Mouse (Mus musculus): Measurements from ENCODE around the gene Naip5. TPM values are rescaled to one million over a fixed set of nuclear protein-coding genes. Genes with fewer than 3 reads are reported as not detected.
A peak's percentile ranks its signal among the peaks of the same experiment; 100 is the strongest.
"Not testable (repeated sequence)": the region's sequence is repeated elsewhere in the genome, so short reads cannot be mapped to it uniquely, and the experiment has no call there.

Naip5 gene
- total RNA-seq (2017), result 20.8 and 21.6 TPM in 2 replicates

GRCm38 (mm10) chr13:100246223-100246622, at the start of gene Naip5:
Gene Naip5, minus strand, starts transcription at chr13:100246323.
- ATAC-seq (replicated peaks in 1 of 2; ENCODE audit: insufficient read depth in 1 of 2, low FRiP score in 2 of 2, low TSS enrichment in 1 of 2, low read depth in 1 of 2, poor library complexity in 2 of 2, severe bottlenecking in 2 of 2), result not testable (repeated sequence)

GRCm38 (mm10) chr13:100284611-100285010, 38.5 kb upstream of the Naip5 start:
- no peak for ATAC-seq (replicated peaks in 1 of 2; ENCODE audit: insufficient read depth in 1 of 2, low FRiP score in 2 of 2, low TSS enrichment in 1 of 2, low read depth in 1 of 2, poor library complexity in 2 of 2, severe bottlenecking in 2 of 2)

GRCm38 (mm10) chr13:100271474-100272132, 25.5 kb upstream of the Naip5 start:
- not testable (repeated sequence) for ATAC-seq (replicated peaks in 1 of 2; ENCODE audit: insufficient read depth in 1 of 2, low FRiP score in 2 of 2, low TSS enrichment in 1 of 2, low read depth in 1 of 2, poor library complexity in 2 of 2, severe bottlenecking in 2 of 2)

- ATAC-seq (replicated peaks in 1 of 2; ENCODE audit: insufficient read depth in 1 of 2, low FRiP score in 2 of 2, low TSS enrichment in 1 of 2, low read depth in 1 of 2, poor library complexity in 2 of 2, severe bottlenecking in 2 of 2), result not testable (repeated sequence)
These were observed 10.9 kb upstream of the Naip5 start for GRCm38 (mm10) chr13:100256996-100257395.

GRCm38 (mm10) chr13:100255925-100256324, 9.8 kb upstream of the Naip5 start:
- ATAC-seq (replicated peaks in 1 of 2; ENCODE audit: insufficient read depth in 1 of 2, low FRiP score in 2 of 2, low TSS enrichment in 1 of 2, low read depth in 1 of 2, poor library complexity in 2 of 2, severe bottlenecking in 2 of 2), result not testable (repeated sequence)

- not testable (repeated sequence) for ATAC-seq (replicated peaks in 1 of 2; ENCODE audit: insufficient read depth in 1 of 2, low FRiP score in 2 of 2, low TSS enrichment in 1 of 2, low read depth in 1 of 2, poor library complexity in 2 of 2, severe bottlenecking in 2 of 2)
These were observed 5.8 kb upstream of the Naip5 start for GRCm38 (mm10) chr13:100251897-100252296.

- peak; percentile 93 to 94 for ATAC-seq (replicated peaks in 1 of 2; ENCODE audit: insufficient read depth in 1 of 2, low FRiP score in 2 of 2, low TSS enrichment in 1 of 2, low read depth in 1 of 2, poor library complexity in 2 of 2, severe bottlenecking in 2 of 2)
These were observed 885 bp upstream of the Naip5 start for GRCm38 (mm10) chr13:100246896-100247519.

- ATAC-seq (replicated peaks in 1 of 2; ENCODE audit: insufficient read depth in 1 of 2, low FRiP score in 2 of 2, low TSS enrichment in 1 of 2, low read depth in 1 of 2, poor library complexity in 2 of 2, severe bottlenecking in 2 of 2), result no peak
These were observed 2.4 kb downstream of the Naip5 start for GRCm38 (mm10) chr13:100243702-100244101.

- ATAC-seq (replicated peaks in 1 of 2; ENCODE audit: insufficient read depth in 1 of 2, low FRiP score in 2 of 2, low TSS enrichment in 1 of 2, low read depth in 1 of 2, poor library complexity in 2 of 2, severe bottlenecking in 2 of 2), result not testable (repeated sequence)
These were observed 32.4 kb downstream of the Naip5 start for GRCm38 (mm10) chr13:100213683-100214082.

- ATAC-seq (replicated peaks in 1 of 2; ENCODE audit: insufficient read depth in 1 of 2, low FRiP score in 2 of 2, low TSS enrichment in 1 of 2, low read depth in 1 of 2, poor library complexity in 2 of 2, severe bottlenecking in 2 of 2), result peak; percentile 67 to 71; a peak in 3 of 4 replicates
These were observed 35.6 kb downstream of the Naip5 start for GRCm38 (mm10) chr13:100210540-100210939.

GRCm38 (mm10) chr13:100203319-100203718, 42.8 kb downstream of the Naip5 start:
- no peak for ATAC-seq (replicated peaks in 1 of 2; ENCODE audit: insufficient read depth in 1 of 2, low FRiP score in 2 of 2, low TSS enrichment in 1 of 2, low read depth in 1 of 2, poor library complexity in 2 of 2, severe bottlenecking in 2 of 2)

- ATAC-seq (replicated peaks in 1 of 2; ENCODE audit: insufficient read depth in 1 of 2, low FRiP score in 2 of 2, low TSS enrichment in 1 of 2, low read depth in 1 of 2, poor library complexity in 2 of 2, severe bottlenecking in 2 of 2), result peak; percentile 90 to 91
These were observed 44.3 kb downstream of the Naip5 start, which contains the start of gene Naip2 for GRCm38 (mm10) chr13:100201659-100202333. Gene Naip2, minus strand, starts transcription at chr13:100202092.

GRCm38 (mm10) chr13:100200778-100201177, 45.3 kb downstream of the Naip5 start:
- no peak for ATAC-seq (replicated peaks in 1 of 2; ENCODE audit: insufficient read depth in 1 of 2, low FRiP score in 2 of 2, low TSS enrichment in 1 of 2, low read depth in 1 of 2, poor library complexity in 2 of 2, severe bottlenecking in 2 of 2)

GRCm38 (mm10) chr13:100195421-100195820, 50.7 kb downstream of the Naip5 start:
- ATAC-seq (replicated peaks in 1 of 2; ENCODE audit: insufficient read depth in 1 of 2, low FRiP score in 2 of 2, low TSS enrichment in 1 of 2, low read depth in 1 of 2, poor library complexity in 2 of 2, severe bottlenecking in 2 of 2), result no peak

- ATAC-seq (replicated peaks in 1 of 2; ENCODE audit: insufficient read depth in 1 of 2, low FRiP score in 2 of 2, low TSS enrichment in 1 of 2, low read depth in 1 of 2, poor library complexity in 2 of 2, severe bottlenecking in 2 of 2), result peak in 1 of 2 experiments; percentile 53; a peak in 2 of 4 replicates
These were observed 63.0 kb downstream of the Naip5 start for GRCm38 (mm10) chr13:100183111-100183510.

- ATAC-seq (replicated peaks in 1 of 2; ENCODE audit: insufficient read depth in 1 of 2, low FRiP score in 2 of 2, low TSS enrichment in 1 of 2, low read depth in 1 of 2, poor library complexity in 2 of 2, severe bottlenecking in 2 of 2), result not testable (repeated sequence)
These were observed 71.8 kb downstream of the Naip5 start for GRCm38 (mm10) chr13:100174360-100174759.

GRCm38 (mm10) chr13:100166378-100166777, 79.7 kb downstream of the Naip5 start:
- not testable (repeated sequence) for ATAC-seq (replicated peaks in 1 of 2; ENCODE audit: insufficient read depth in 1 of 2, low FRiP score in 2 of 2, low TSS enrichment in 1 of 2, low read depth in 1 of 2, poor library complexity in 2 of 2, severe bottlenecking in 2 of 2)

GRCm38 (mm10) chr13:100162467-100162866, 83.7 kb downstream of the Naip5 start:
- not testable (repeated sequence) for ATAC-seq (replicated peaks in 1 of 2; ENCODE audit: insufficient read depth in 1 of 2, low FRiP score in 2 of 2, low TSS enrichment in 1 of 2, low read depth in 1 of 2, poor library complexity in 2 of 2, severe bottlenecking in 2 of 2)
